Mouse (Mus musculus) kidney, postnatal 0 days (tissue): Measurements from ENCODE around the gene Aurkb. TPM values are rescaled to one million over a fixed set of nuclear protein-coding genes. Genes with fewer than 3 reads are reported as not detected.

Experiments
- ATAC-seq: fragments of 200-750 bp; cut with Nextera tagmentation; replicated peaks from 2 replicates; pipeline ENCODE4 v1.8.0; 2017; ENCODE audit warnings: low read depth, moderate number of reproducible peaks, moderate TSS enrichment, moderate library complexity; ENCODE audit not compliant: low FRiP score
- DNase-seq: peaks from one replicate; pipeline ENCODE4 v3.0.0-alpha.2; 2016; ENCODE audit warnings: low spot score
- H3K27ac ChIP-seq: fragments of 300-500 bp; sonication (generic); 2 replicates; pipeline ENCODE4 v1.5.1; 2014; ENCODE audit warnings: mild to moderate bottlenecking
- H3K27me3 ChIP-seq: fragments of 300-500 bp; sonication (generic); 2 replicates; pipeline ENCODE4 v1.6.1; 2014; ENCODE audit warnings: low read length, mixed read lengths; ENCODE audit not compliant: insufficient read depth
- H3K36me3 ChIP-seq: fragments of 300-500 bp; sonication (generic); 2 replicates; pipeline ENCODE4 v1.6.1; 2014; ENCODE audit warnings: low read length, mixed read lengths; ENCODE audit not compliant: insufficient read depth
- H3K4me1 ChIP-seq: fragments of 300-500 bp; sonication (generic); replicated peaks from 2 replicates; pipeline ENCODE4 v1.6.1; 2014; ENCODE audit warnings: antibody characterized with exemption, low read length, mixed read lengths; ENCODE audit not compliant: insufficient read depth
- H3K4me2 ChIP-seq: fragments of 300-500 bp; sonication (generic); 2 replicates; pipeline ENCODE4 v1.6.1; 2014; ENCODE audit warnings: mild to moderate bottlenecking, low read length, moderate library complexity, mixed read lengths
- H3K4me3 ChIP-seq: fragments of 300-500 bp; sonication (generic); replicated peaks from 2 replicates; pipeline ENCODE4 v1.5.1; 2014; ENCODE audit warnings: low read depth, low read length
- H3K9ac ChIP-seq: fragments of 300-500 bp; sonication (generic); 2 replicates; pipeline ENCODE4 v1.6.1; 2014; ENCODE audit warnings: low read depth, low read length
- H3K9me3 ChIP-seq: fragments of 300-500 bp; sonication (generic); replicated peaks from 2 replicates; pipeline ENCODE4 v1.6.1; 2016; ENCODE audit warnings: low read length, inconsistent platforms, mixed read lengths
- CTCF ChIP-seq: IDR thresholded peaks from 2 replicates; pipeline ENCODE4 v1.5.1; 2016; ENCODE audit warnings: antibody characterized with exemption, low read depth, mild to moderate bottlenecking, moderate library complexity
- WGBS: fragments of 180-500 bp; shearing (Covaris S2); extraction: QIAGEN DNeasy Blood & Tissue Kit; methylation state at CpG from one replicate; pipeline ENCODE4 v1.1.7; 2014; 5-methylcytosine and 5-hydroxymethylcytosine counted together
- polyA plus RNA-seq: library from polyadenylated mRNA; unstranded; fragments of >200 nt; fragmentation: Nextera tagmentation; extraction: Ambion mirVana; gene quantifications from 2 replicates; pipeline ENCODE4 v1.2.1, GENCODE M21; 2015

Aurkb gene
- polyA plus RNA-seq, 1 experiment from 2014 or later = 49.3 TPM

DNA sequence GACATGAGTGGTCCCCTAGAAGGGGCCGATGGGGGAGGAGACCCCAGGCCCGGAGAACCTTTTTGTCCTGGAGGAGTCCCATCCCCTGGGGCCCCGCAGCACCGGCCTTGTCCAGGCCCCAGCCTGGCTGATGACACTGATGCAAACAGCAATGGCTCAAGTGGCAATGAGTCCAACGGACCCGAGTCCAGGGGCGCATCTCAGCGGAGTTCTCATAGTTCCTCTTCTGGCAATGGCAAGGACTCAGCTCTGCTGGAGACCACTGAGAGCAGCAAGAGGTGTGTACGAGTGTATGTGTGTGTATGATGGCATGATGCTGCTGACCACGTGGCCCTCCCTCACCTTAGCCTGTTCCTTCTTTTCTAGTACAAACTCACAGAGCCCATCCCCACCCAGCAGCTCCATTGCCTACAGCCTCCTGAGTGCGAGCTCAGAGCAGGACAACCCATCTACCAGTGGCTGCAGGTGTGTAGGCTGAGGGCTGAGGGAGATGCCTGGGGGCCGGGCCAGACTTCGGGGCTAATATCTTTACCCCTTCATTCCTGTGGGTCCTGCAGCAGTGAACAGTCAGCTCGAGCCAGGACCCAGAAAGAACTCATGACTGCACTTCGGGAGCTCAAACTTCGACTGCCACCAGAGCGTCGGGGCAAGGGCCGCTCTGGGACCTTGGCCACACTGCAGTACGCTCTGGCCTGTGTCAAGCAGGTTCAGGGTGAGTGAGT is 55.4 kb downstream of the Aurkb start:
- Histone ChIP-seq H3K9ac (0 out of 2 replicates have a peak overlapping the region, but pooled peaks have one; percentile 31), H3K27me3 (no peaks in the 10 kb centered on the region), H3K4me1 (peaks cover 20% of the 10 kb centered on the region; the same call in 1 of the 2 replicates), H3K27ac (no peak overlapping the region), H3K36me3 (peaks cover 54% of the 10 kb centered on the region), H3K4me2 (peak overlapping the region; percentile 59; the same call in 1 of the 2 replicates), H3K4me3 (peak overlapping the region; percentile 38; the same call in 1 of the 2 replicates), H3K9me3 (no peaks in the 10 kb centered on the region)
- DNase-seq = no peak
- ATAC-seq = no peak
- no peak for TF ChIP-seq CTCF
- 91% methylated on average over 20 of the region's 20 CpGs for WGBS

Other genes with a start within 250 kb of the Aurkb start
- 86.1 and 90.9 TPM in 2 replicates for gene Ndel1, start 173.8 kb upstream of the Aurkb start, polyA plus RNA-seq
- gene Rnf222, start 157.1 kb upstream of the Aurkb start, polyA plus RNA-seq = 0.13 and 0.17 TPM in 2 replicates
- 1,114 and 1,312 TPM in 2 replicates for gene Rpl26, start 144.1 kb upstream of the Aurkb start, polyA plus RNA-seq
- 0.29 TPM in 1 of 2 replicates, not detected in the other for gene Odf4, start 118.6 kb upstream of the Aurkb start, polyA plus RNA-seq
- gene Arhgef15, start 88.2 kb upstream of the Aurkb start, polyA plus RNA-seq = 8.9 and 11.3 TPM in 2 replicates
- gene Slc25a35, start 77.5 kb upstream of the Aurkb start, polyA plus RNA-seq = 11.1 and 11.5 TPM in 2 replicates
- gene Rangrf, start 70.5 kb upstream of the Aurkb start, polyA plus RNA-seq = 55.6 and 58.3 TPM in 2 replicates
- 20.9 and 23.3 TPM in 2 replicates for gene Pfas, start 37.2 kb upstream of the Aurkb start, polyA plus RNA-seq
- 27.6 and 27.7 TPM in 2 replicates for gene Ctc1, start 29.7 kb upstream of the Aurkb start, polyA plus RNA-seq
- gene Borcs6, start 14.1 kb downstream of the Aurkb start, polyA plus RNA-seq = 11.9 and 13.3 TPM in 2 replicates
- 60.8 and 61.3 TPM in 2 replicates for gene Tmem107, start 25.2 kb downstream of the Aurkb start, polyA plus RNA-seq
- gene Vamp2, start 42.8 kb downstream of the Aurkb start, polyA plus RNA-seq = 66.7 and 67.7 TPM in 2 replicates
- 7.4 and 9.9 TPM in 2 replicates for gene Per1, start 49.6 kb downstream of the Aurkb start, polyA plus RNA-seq
- 0.42 and 0.50 TPM in 2 replicates for gene Hes7, start 74.8 kb downstream of the Aurkb start, polyA plus RNA-seq
- gene 9130213A22Rik, start 76.9 kb downstream of the Aurkb start, polyA plus RNA-seq = 0.25 and 0.31 TPM in 2 replicates
- gene Aloxe3, start 80.2 kb downstream of the Aurkb start, polyA plus RNA-seq = 0.54 and 0.69 TPM in 2 replicates
- 0.27 and 0.36 TPM in 2 replicates for gene Alox12b, start 111.3 kb downstream of the Aurkb start, polyA plus RNA-seq
- 0.17 and 0.61 TPM in 2 replicates for gene Alox8, start 152.2 kb downstream of the Aurkb start, polyA plus RNA-seq
- gene Gucy2e, start 191.4 kb downstream of the Aurkb start, polyA plus RNA-seq = 0.13 and 0.24 TPM in 2 replicates